Mouse (Mus musculus): ENCODE data around the gene Olfr1039. TPM values are rescaled to one million over a fixed set of nuclear protein-coding genes. Genes with fewer than 3 reads are reported as not detected.
"Not testable (repeated sequence)": the region's sequence is repeated elsewhere in the genome, so short reads cannot be mapped to it uniquely, and the experiment has no call there.

Gene Olfr1039
- not detected in 2 replicates for polyA plus RNA-seq (2014; fragmentation: Nextera tagmentation; extraction: Ambion mirVana)

GRCm38 (mm10) chr2:86135828-86136227 is at the start of gene Olfr1039:
Gene Olfr1039 (minus strand): TSS chr2:86135928.
- Histone ChIP-seq H3K4me1 (ENCODE audit: control insufficient read depth, insufficient read depth, low read length) (no peaks in the 10 kb centered on the region), H3K27ac (ENCODE audit: low read depth, low read length) (no peak within 1 kb of the TSS), H3K27me3 (replicated peaks; ENCODE audit: control insufficient read depth, insufficient read depth, low read length) (no peaks in the 10 kb centered on the region), H3K36me3 (ENCODE audit: control insufficient read depth, insufficient read depth, low read length) (no peaks in the 10 kb centered on the region), H3K4me3 (ENCODE audit: low read depth, low read length) (no peak within 1 kb of the TSS), H3K9ac (ENCODE audit: low read length) (no peak within 1 kb of the TSS), H3K9me3 (replicated peaks; ENCODE audit: control insufficient read depth, low read length) (no peaks in the 10 kb centered on the region), H3K4me2 (ENCODE audit: low read length) (no peak within 1 kb of the TSS)
- WGBS, result 93% methylated on average over 1 of the region's 1 CpGs
- DNase-seq (ENCODE audit: low spot score) (no peak), ATAC-seq (no peak)

GRCm38 (mm10) chr2:86179950-86180349 is 44.2 kb upstream of the Olfr1039 start:
- ATAC-seq (no peak), DNase-seq (ENCODE audit: low spot score) (no peak)
- Histone ChIP-seq H3K4me2 (ENCODE audit: low read length) (no peak overlapping the region), H3K27ac (ENCODE audit: low read depth, low read length) (no peak overlapping the region), H3K9me3 (replicated peaks; ENCODE audit: control insufficient read depth, low read length) (no peaks in the 10 kb centered on the region), H3K9ac (ENCODE audit: low read length) (no peak overlapping the region), H3K36me3 (ENCODE audit: control insufficient read depth, insufficient read depth, low read length) (no peaks in the 10 kb centered on the region), H3K27me3 (replicated peaks; ENCODE audit: control insufficient read depth, insufficient read depth, low read length) (no peaks in the 10 kb centered on the region), H3K4me1 (ENCODE audit: control insufficient read depth, insufficient read depth, low read length) (no peaks in the 10 kb centered on the region), H3K4me3 (ENCODE audit: low read depth, low read length) (no peak overlapping the region)
- WGBS, result 73% methylated on average over 3 of the region's 3 CpGs

- no peak for DNase-seq (ENCODE audit: low spot score)
- no peaks in the 10 kb centered on the region for H3K9me3 ChIP-seq (replicated peaks; ENCODE audit: control insufficient read depth, low read length)
- ATAC-seq, result no peak
Measured at GRCm38 (mm10) chr2:86177720-86178119, 42.0 kb upstream of the Olfr1039 start, which contains the start of gene Olfr1044. Gene Olfr1044 (minus strand): TSS chr2:86177820.

GRCm38 (mm10) chr2:86175422-86175821 is 39.7 kb upstream of the Olfr1039 start:
- H3K4me1 ChIP-seq (ENCODE audit: control insufficient read depth, insufficient read depth, low read length); H3K4me3 ChIP-seq (ENCODE audit: low read depth, low read length); H3K27ac ChIP-seq (ENCODE audit: low read depth, low read length); H3K27me3 ChIP-seq (replicated peaks; ENCODE audit: control insufficient read depth, insufficient read depth, low read length); H3K9me3 ChIP-seq (replicated peaks; ENCODE audit: control insufficient read depth, low read length); H3K36me3 ChIP-seq (ENCODE audit: control insufficient read depth, insufficient read depth, low read length); H3K4me2 ChIP-seq (ENCODE audit: low read length); ATAC-seq; H3K9ac ChIP-seq (ENCODE audit: low read length); DNase-seq (ENCODE audit: low spot score): not testable (repeated sequence)
- WGBS, result 90% methylated on average over 7 of the region's 7 CpGs

More at GRCm38 (mm10) chr2:86177720-86178119, 42.0 kb upstream of the Olfr1039 start, which contains the start of gene Olfr1044:
- Histone ChIP-seq H3K4me1 (ENCODE audit: control insufficient read depth, insufficient read depth, low read length) (no peaks in the 10 kb centered on the region), H3K9ac (ENCODE audit: low read length) (no peak within 1 kb of the TSS), H3K27me3 (replicated peaks; ENCODE audit: control insufficient read depth, insufficient read depth, low read length) (no peaks in the 10 kb centered on the region), H3K4me3 (ENCODE audit: low read depth, low read length) (no peak within 1 kb of the TSS), H3K4me2 (ENCODE audit: low read length) (no peak within 1 kb of the TSS), H3K36me3 (ENCODE audit: control insufficient read depth, insufficient read depth, low read length) (no peaks in the 10 kb centered on the region), H3K27ac (ENCODE audit: low read depth, low read length) (no peak within 1 kb of the TSS)

GRCm38 (mm10) chr2:86167422-86167821 is 31.7 kb upstream of the Olfr1039 start, which contains the start of gene Olfr1043:
Gene Olfr1043 (minus strand): TSS chr2:86167522.
- Histone ChIP-seq H3K4me1 (ENCODE audit: control insufficient read depth, insufficient read depth, low read length) (no peaks in the 10 kb centered on the region), H3K27me3 (replicated peaks; ENCODE audit: control insufficient read depth, insufficient read depth, low read length) (no peaks in the 10 kb centered on the region), H3K9me3 (replicated peaks; ENCODE audit: control insufficient read depth, low read length) (no peaks in the 10 kb centered on the region), H3K27ac (ENCODE audit: low read depth, low read length) (no peak within 1 kb of the TSS), H3K4me2 (ENCODE audit: low read length) (no peak within 1 kb of the TSS), H3K4me3 (ENCODE audit: low read depth, low read length) (no peak within 1 kb of the TSS), H3K9ac (ENCODE audit: low read length) (no peak within 1 kb of the TSS), H3K36me3 (ENCODE audit: control insufficient read depth, insufficient read depth, low read length) (no peaks in the 10 kb centered on the region)
- ATAC-seq (no peak), DNase-seq (ENCODE audit: low spot score) (no peak)
- 91% methylated on average over 2 of the region's 2 CpGs for WGBS

- WGBS, result 87% methylated on average over 2 of the region's 2 CpGs
- no peaks in the 10 kb centered on the region for H3K27me3 ChIP-seq (replicated peaks; ENCODE audit: control insufficient read depth, insufficient read depth, low read length)
- H3K27ac ChIP-seq (ENCODE audit: low read depth, low read length), result no peak within 1 kb of the TSS
- H3K4me3 ChIP-seq (ENCODE audit: low read depth, low read length), result no peak within 1 kb of the TSS
- no peaks in the 10 kb centered on the region for H3K9me3 ChIP-seq (replicated peaks; ENCODE audit: control insufficient read depth, low read length)
- no peak within 1 kb of the TSS for H3K9ac ChIP-seq (ENCODE audit: low read length)
- no peaks in the 10 kb centered on the region for H3K36me3 ChIP-seq (ENCODE audit: control insufficient read depth, insufficient read depth, low read length)
- no peak for ATAC-seq
- H3K4me1 ChIP-seq (ENCODE audit: control insufficient read depth, insufficient read depth, low read length), result no peaks in the 10 kb centered on the region
- no peak for DNase-seq (ENCODE audit: low spot score)
- no peak within 1 kb of the TSS for H3K4me2 ChIP-seq (ENCODE audit: low read length)
Measured at GRCm38 (mm10) chr2:86161738-86162137, 26.0 kb upstream of the Olfr1039 start, which contains the start of gene Olfr1042. Gene Olfr1042 (minus strand): TSS chr2:86161838.

- Histone ChIP-seq H3K9ac (ENCODE audit: low read length) (no peak within 1 kb of the TSS), H3K4me1 (ENCODE audit: control insufficient read depth, insufficient read depth, low read length) (no peaks in the 10 kb centered on the region), H3K4me3 (ENCODE audit: low read depth, low read length) (no peak within 1 kb of the TSS), H3K27ac (ENCODE audit: low read depth, low read length) (no peak within 1 kb of the TSS), H3K9me3 (replicated peaks; ENCODE audit: control insufficient read depth, low read length) (no peaks in the 10 kb centered on the region), H3K36me3 (ENCODE audit: control insufficient read depth, insufficient read depth, low read length) (no peaks in the 10 kb centered on the region), H3K4me2 (ENCODE audit: low read length) (no peak within 1 kb of the TSS), H3K27me3 (replicated peaks; ENCODE audit: control insufficient read depth, insufficient read depth, low read length) (no peaks in the 10 kb centered on the region)
- ATAC-seq (no peak), DNase-seq (ENCODE audit: low spot score) (no peak)
- 90% methylated on average over 1 of the region's 1 CpGs for WGBS
Measured at GRCm38 (mm10) chr2:86146632-86147031, 10.9 kb upstream of the Olfr1039 start, which contains the start of gene Olfr1040. Gene Olfr1040 (minus strand): TSS chr2:86146732.

GRCm38 (mm10) chr2:86087285-86087684 is 48.4 kb downstream of the Olfr1039 start, which contains the start of gene Olfr1037:
Gene Olfr1037 (minus strand): TSS chr2:86087385.
- Histone ChIP-seq H3K9me3 (replicated peaks; ENCODE audit: control insufficient read depth, low read length) (no peaks in the 10 kb centered on the region), H3K4me2 (ENCODE audit: low read length) (no peak within 1 kb of the TSS), H3K36me3 (ENCODE audit: control insufficient read depth, insufficient read depth, low read length) (no peaks in the 10 kb centered on the region), H3K4me3 (ENCODE audit: low read depth, low read length) (no peak within 1 kb of the TSS), H3K9ac (ENCODE audit: low read length) (no peak within 1 kb of the TSS), H3K27me3 (replicated peaks; ENCODE audit: control insufficient read depth, insufficient read depth, low read length) (no peaks in the 10 kb centered on the region), H3K4me1 (ENCODE audit: control insufficient read depth, insufficient read depth, low read length) (no peaks in the 10 kb centered on the region), H3K27ac (ENCODE audit: low read depth, low read length) (no peak within 1 kb of the TSS)
- no peak for ATAC-seq
- 99% methylated on average over 2 of the region's 2 CpGs for WGBS
- DNase-seq (ENCODE audit: low spot score), result no peak

GRCm38 (mm10) chr2:86080478-86080877 is 55.2 kb downstream of the Olfr1039 start:
- H3K9me3 ChIP-seq (replicated peaks; ENCODE audit: control insufficient read depth, low read length); ATAC-seq; H3K27ac ChIP-seq (ENCODE audit: low read depth, low read length); H3K9ac ChIP-seq (ENCODE audit: low read length); H3K4me2 ChIP-seq (ENCODE audit: low read length); H3K36me3 ChIP-seq (ENCODE audit: control insufficient read depth, insufficient read depth, low read length); H3K27me3 ChIP-seq (replicated peaks; ENCODE audit: control insufficient read depth, insufficient read depth, low read length); H3K4me1 ChIP-seq (ENCODE audit: control insufficient read depth, insufficient read depth, low read length); DNase-seq (ENCODE audit: low spot score); H3K4me3 ChIP-seq (ENCODE audit: low read depth, low read length): not testable (repeated sequence)
- 84% methylated on average over 1 of the region's 1 CpGs for WGBS

Measured in forebrain, embryonic 14.5 days (tissue).